8 mouse cellular contexts compared by ENCODE assay signal in the genomic region with DNA sequence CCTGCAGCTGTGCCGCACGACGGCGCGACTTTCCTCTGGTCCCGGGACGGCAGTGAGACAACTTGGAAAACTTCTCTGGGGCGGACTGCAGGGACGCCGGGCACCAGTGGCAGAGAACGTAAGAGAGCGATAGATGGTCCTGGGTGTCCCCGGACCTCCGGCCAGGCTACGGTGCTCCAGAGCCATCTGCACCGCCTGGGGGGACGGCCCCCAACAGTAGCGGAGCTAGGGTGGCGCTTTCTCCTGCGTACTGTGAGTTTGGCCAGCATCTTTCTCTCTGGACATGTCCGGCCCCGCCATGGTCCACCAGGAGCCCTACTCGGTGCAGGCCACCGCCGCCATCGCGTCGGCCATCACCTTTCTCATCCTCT. TPM values are rescaled to one million over a fixed set of nuclear protein-coding genes. Genes with fewer than 3 reads are reported as not detected.
DNase-seq lines count a peak whose midpoint lies in the region; ATAC-seq and TF ChIP-seq lines count a peak whose summit lies in the region.

No protein-coding gene starts in this region.

- no peak for TF ChIP-seq POLR2A in kidney, adult 2 months (IDR thresholded peaks at IDR 0.05; ENCODE audit: low read depth, low read length)

- 0 out of 2 replicates have a peak, but pooled peaks have one; percentile 22 for ATAC-seq in hindbrain, postnatal 0 days
- ATAC-seq in midbrain, embryonic 16.5 days: no peak
- ATAC-seq in frontal cortex, adult (ENCODE audit: low TSS enrichment): no peak

- H3K4me2 ChIP-seq in hindbrain, postnatal 0 days (ENCODE audit: low read depth, low read length): peak overlapping the region; percentile 67
- peak overlapping the region; percentile 82 for H3K4me2 ChIP-seq in midbrain, embryonic 16.5 days (ENCODE audit: low read length)

- 1% methylated on average over 28 of the region's 28 CpGs for WGBS in kidney, adult 2 months
- under 1% methylated on average over 28 of the region's 28 CpGs for WGBS in embryonic facial prominence, embryonic 10.5 days
- under 1% methylated on average over 28 of the region's 28 CpGs for WGBS in hindbrain, postnatal 0 days
- WGBS in midbrain, embryonic 16.5 days: 2% methylated on average over 28 of the region's 28 CpGs

- 0 out of 2 replicates have a peak, but pooled peaks cover 3% of the 10 kb centered on the region for H3K4me1 ChIP-seq in kidney, adult 2 months (ENCODE audit: control insufficient read depth, insufficient read depth, low read length)
- peaks cover 15% of the 10 kb centered on the region for H3K4me1 ChIP-seq in embryonic facial prominence, embryonic 10.5 days
- H3K4me1 ChIP-seq in hindbrain, postnatal 0 days (ENCODE audit: insufficient read depth, low read length): 0 out of 2 replicates have a peak, but pooled peaks cover 7% of the 10 kb centered on the region
- peaks cover 14% of the 10 kb centered on the region for H3K4me1 ChIP-seq in midbrain, embryonic 16.5 days (ENCODE audit: control insufficient read depth, insufficient read depth, low read length)

- no peaks in the 10 kb centered on the region for H3K36me3 ChIP-seq in kidney, adult 2 months (ENCODE audit: control insufficient read depth, insufficient read depth, low read length)
- H3K36me3 ChIP-seq in embryonic facial prominence, embryonic 10.5 days (replicated peaks): no peaks in the 10 kb centered on the region
- H3K36me3 ChIP-seq in hindbrain, postnatal 0 days (ENCODE audit: insufficient read depth, low read length): no peaks in the 10 kb centered on the region
- no peaks in the 10 kb centered on the region for H3K36me3 ChIP-seq in midbrain, embryonic 16.5 days (ENCODE audit: control insufficient read depth, insufficient read depth, low read length)

- H3K9ac ChIP-seq in hindbrain, postnatal 0 days (replicated peaks; ENCODE audit: low read length): no peak overlapping the region
- H3K9ac ChIP-seq in midbrain, embryonic 16.5 days (ENCODE audit: low read depth, low read length): no peak overlapping the region

- TF ChIP-seq CTCF in kidney, adult 2 months (conservative IDR thresholded peaks at IDR 0.05; ENCODE audit: insufficient read depth, insufficient read length, low read depth, low read length): no peak
- no peak for TF ChIP-seq CTCF in hindbrain, postnatal 0 days (IDR thresholded peaks at IDR 0.05; ENCODE audit: low read depth)

- H3K27me3 ChIP-seq in kidney, adult 2 months (replicated peaks; ENCODE audit: control insufficient read depth, insufficient read depth, low read length): no peaks in the 10 kb centered on the region
- peaks cover 92% of the 10 kb centered on the region for H3K27me3 ChIP-seq in embryonic facial prominence, embryonic 10.5 days (replicated peaks; ENCODE audit: low read depth, poor library complexity, severe bottlenecking)
- peaks cover 54% of the 10 kb centered on the region for H3K27me3 ChIP-seq in hindbrain, postnatal 0 days (ENCODE audit: insufficient read depth, low read length)
- peaks cover 59% of the 10 kb centered on the region for H3K27me3 ChIP-seq in midbrain, embryonic 16.5 days (ENCODE audit: control insufficient read depth, insufficient read depth, low read depth, low read length)

- H3K27ac ChIP-seq in kidney, adult 2 months (ENCODE audit: insufficient read depth, low read depth, low read length): peak overlapping the region; percentile 89
- no peak overlapping the region for H3K27ac ChIP-seq in embryonic facial prominence, embryonic 10.5 days (replicated peaks)
- no peak overlapping the region for H3K27ac ChIP-seq in hindbrain, postnatal 0 days
- H3K27ac ChIP-seq in midbrain, embryonic 16.5 days (ENCODE audit: low read length): no peak overlapping the region

- DNase-seq in kidney, adult 2 months: no peak
- DNase-seq in kidney, postnatal 10 days: no peak
- no peak for DNase-seq in embryonic facial prominence, embryonic 10.5 days (ENCODE audit: low spot score)
- DNase-seq in hindbrain, postnatal 0 days (ENCODE audit: low spot score): no peak
- no peak for DNase-seq in frontal cortex, adult 2 months (ENCODE audit: extremely low spot score in 1 of 2, low spot score in 1 of 2)
- DNase-seq in spleen, adult 12 weeks (ENCODE audit: low spot score): no peak

- peak overlapping the region; percentile 61 for H3K4me3 ChIP-seq in kidney, adult 2 months (ENCODE audit: insufficient read depth, low read depth, low read length)
- H3K4me3 ChIP-seq in embryonic facial prominence, embryonic 10.5 days: peak overlapping the region; percentile 56
- peak overlapping the region; percentile 39 for H3K4me3 ChIP-seq in hindbrain, postnatal 0 days (ENCODE audit: low read length)
- H3K4me3 ChIP-seq in midbrain, embryonic 16.5 days (ENCODE audit: low read depth, low read length): peak overlapping the region; percentile 39

- no peaks in the 10 kb centered on the region for H3K9me3 ChIP-seq in embryonic facial prominence, embryonic 10.5 days
- H3K9me3 ChIP-seq in hindbrain, postnatal 0 days (ENCODE audit: low read length): no peaks in the 10 kb centered on the region
- no peaks in the 10 kb centered on the region for H3K9me3 ChIP-seq in midbrain, embryonic 16.5 days (replicated peaks; ENCODE audit: control insufficient read depth, low read length, poor library complexity, severe bottlenecking)

RNA-seq across cellular contexts. Expression of a gene that starts 0.3 kb away (rescaled TPM):
- polyA plus RNA-seq in kidney, adult 2 months (2012; rRNA removed): 64.7 and 68.2 TPM in 2 replicates
- polyA plus RNA-seq in embryonic facial prominence, embryonic 10.5 days (2016; fragmentation: Nextera tagmentation; extraction: Ambion mirVana): 1.9 and 2.2 TPM in 2 replicates
- 0.47 and 0.99 TPM in 2 replicates for total RNA-seq in hindbrain, postnatal 0 days (2014; rRNA removed)
- 0.89 and 1.1 TPM in 2 replicates for polyA plus RNA-seq in hindbrain, postnatal 0 days (2015; fragmentation: Nextera tagmentation; extraction: Ambion mirVana)
- polyA plus RNA-seq in midbrain, embryonic 16.5 days (2015; fragmentation: Nextera tagmentation; extraction: Ambion mirVana): 0.20 and 0.21 TPM in 2 replicates
- 0.28 and 0.29 TPM in 2 replicates for polyA plus RNA-seq in frontal cortex, adult 2 months (2012; rRNA removed)

RNA-seq across cellular contexts. Expression of a gene that starts 24.8 kb away (rescaled TPM):
- not detected in 2 replicates for polyA plus RNA-seq in kidney, adult 2 months (2012; rRNA removed)
- polyA plus RNA-seq in embryonic facial prominence, embryonic 10.5 days (2016; fragmentation: Nextera tagmentation; extraction: Ambion mirVana): 0.09 and 0.15 TPM in 2 replicates
- not detected in 2 replicates for total RNA-seq in hindbrain, postnatal 0 days (2014; rRNA removed)
- polyA plus RNA-seq in hindbrain, postnatal 0 days (2015; fragmentation: Nextera tagmentation; extraction: Ambion mirVana): not detected in 2 replicates
- polyA plus RNA-seq in midbrain, embryonic 16.5 days (2015; fragmentation: Nextera tagmentation; extraction: Ambion mirVana): not detected in 2 replicates
- not detected in 2 replicates for polyA plus RNA-seq in frontal cortex, adult 2 months (2012; rRNA removed)

RNA-seq across cellular contexts. Expression of a gene that starts 27.3 kb away (rescaled TPM):
- 1.0 and 5.7 TPM in 2 replicates for polyA plus RNA-seq in kidney, adult 2 months (2012; rRNA removed)
- polyA plus RNA-seq in embryonic facial prominence, embryonic 10.5 days (2016; fragmentation: Nextera tagmentation; extraction: Ambion mirVana): 3.3 and 3.6 TPM in 2 replicates
- 8.7 and 14.3 TPM in 2 replicates for total RNA-seq in hindbrain, postnatal 0 days (2014; rRNA removed)
- polyA plus RNA-seq in hindbrain, postnatal 0 days (2015; fragmentation: Nextera tagmentation; extraction: Ambion mirVana): 19.4 and 19.9 TPM in 2 replicates
- 10.8 and 15.6 TPM in 2 replicates for polyA plus RNA-seq in midbrain, embryonic 16.5 days (2015; fragmentation: Nextera tagmentation; extraction: Ambion mirVana)
- polyA plus RNA-seq in frontal cortex, adult 2 months (2012; rRNA removed): 0.80 and 1.3 TPM in 2 replicates

Comparison
In these comparisons a context has a peak if more than half of its experiments do, and no peak if none do; other contexts are left out.
1. RNA of a gene that starts 0.3 kb away (polyA plus RNA-seq): 64.7 to 68.2 TPM in kidney, adult 2 months; 1.9 to 2.2 TPM in embryonic facial prominence, embryonic 10.5 days, 0.89 to 1.1 TPM in hindbrain, postnatal 0 days, 0.28 to 0.29 TPM in frontal cortex, adult 2 months and 0.20 to 0.21 TPM in midbrain, embryonic 16.5 days; every median in the first group is over 10 times any median in the second.
2. Peak in every context shown above with its lines, with median percentiles within 50 percentile points of each other: H3K4me3 ChIP-seq.